In genomic region chr2:79429108-79429507, GRCm38 (mm10) we compare ENCODE assay signal across 8 mouse cellular contexts. TPM values are rescaled to one million over a fixed set of nuclear protein-coding genes. Genes with fewer than 3 reads are reported as not detected.
DNase-seq lines count a peak whose midpoint lies in the region; ATAC-seq and TF ChIP-seq lines count a peak whose summit lies in the region.

No protein-coding gene starts in this region.

- peak overlapping the region; percentile 61; the same call in 1 of the 2 replicates for H3K9ac ChIP-seq in forebrain, embryonic 13.5 days
- H3K9ac ChIP-seq in limb, embryonic 15.5 days = no peak overlapping the region
- no peak overlapping the region; the same call in 1 of the 2 replicates for H3K9ac ChIP-seq in neural tube, embryonic 15.5 days (replicated peaks)

- peak; percentile 62; the same call in 1 of the 2 replicates for ATAC-seq in forebrain, embryonic 13.5 days
- ATAC-seq in limb, embryonic 15.5 days (ENCODE audit: insufficient number of reproducible peaks, low FRiP score, low TSS enrichment, low read depth) = no peak
- ATAC-seq in neural tube, embryonic 15.5 days (ENCODE audit: low FRiP score) = no peak

- peak overlapping the region; percentile 56 for H3K4me3 ChIP-seq in layer of hippocampus, adult 2 months
- H3K4me3 ChIP-seq in forebrain, embryonic 13.5 days = peak overlapping the region; percentile 42
- peak overlapping the region; percentile 39 for H3K4me3 ChIP-seq in limb, embryonic 15.5 days
- peak overlapping the region; percentile 33 for H3K4me3 ChIP-seq in neural tube, embryonic 15.5 days (replicated peaks)

- peak overlapping the region; percentile 84 for H3K4me2 ChIP-seq in forebrain, embryonic 13.5 days
- H3K4me2 ChIP-seq in limb, embryonic 15.5 days = peak overlapping the region; percentile 81
- H3K4me2 ChIP-seq in neural tube, embryonic 15.5 days = peak overlapping the region; percentile 69

- 15% methylated on average over 7 of the region's 7 CpGs for WGBS in forebrain, embryonic 13.5 days
- 14% methylated on average over 7 of the region's 7 CpGs for WGBS in limb, embryonic 15.5 days
- 15% methylated on average over 7 of the region's 7 CpGs for WGBS in neural tube, embryonic 15.5 days

- H3K9me3 ChIP-seq in forebrain, embryonic 13.5 days (replicated peaks) = 0 out of 2 replicates have a peak, but pooled peaks cover 3% of the 10 kb centered on the region
- no peaks in the 10 kb centered on the region for H3K9me3 ChIP-seq in limb, embryonic 15.5 days
- H3K9me3 ChIP-seq in neural tube, embryonic 15.5 days (replicated peaks) = no peaks in the 10 kb centered on the region

- no peak for TF ChIP-seq CTCF in layer of hippocampus, adult 2 months (conservative IDR thresholded peaks at IDR 0.05)

- no peaks in the 10 kb centered on the region for H3K36me3 ChIP-seq in forebrain, embryonic 13.5 days (ENCODE audit: poor library complexity, severe bottlenecking)
- H3K36me3 ChIP-seq in limb, embryonic 15.5 days = no peaks in the 10 kb centered on the region
- H3K36me3 ChIP-seq in neural tube, embryonic 15.5 days = no peaks in the 10 kb centered on the region

- peaks cover 31% of the 10 kb centered on the region for H3K27me3 ChIP-seq in forebrain, embryonic 13.5 days
- H3K27me3 ChIP-seq in limb, embryonic 15.5 days = 0 out of 2 replicates have a peak, but pooled peaks cover 6% of the 10 kb centered on the region
- H3K27me3 ChIP-seq in neural tube, embryonic 15.5 days (replicated peaks) = peaks cover 18% of the 10 kb centered on the region

- DNase-seq in layer of hippocampus, adult 2 months (ENCODE audit: low spot score in 2 of 2) = no peak
- DNase-seq in layer of hippocampus, postnatal 10 days (ENCODE audit: low spot score in 2 of 2) = no peak
- no peak for DNase-seq in layer of hippocampus, adult 11-12 months (ENCODE audit: low spot score)
- DNase-seq in cerebellum, postnatal 4 days (ENCODE audit: low spot score in 2 of 2) = no peak
- no peak for DNase-seq in gastrocnemius, postnatal 4 days (ENCODE audit: low spot score in 2 of 2)

- H3K4me1 ChIP-seq in forebrain, embryonic 13.5 days = peaks cover 13% of the 10 kb centered on the region
- peaks cover 11% of the 10 kb centered on the region for H3K4me1 ChIP-seq in limb, embryonic 15.5 days
- peaks cover 11% of the 10 kb centered on the region for H3K4me1 ChIP-seq in neural tube, embryonic 15.5 days

- peak overlapping the region; percentile 65 for H3K27ac ChIP-seq in layer of hippocampus, adult 2 months
- H3K27ac ChIP-seq in forebrain, embryonic 13.5 days = no peak overlapping the region
- no peak overlapping the region for H3K27ac ChIP-seq in limb, embryonic 15.5 days
- H3K27ac ChIP-seq in neural tube, embryonic 15.5 days (replicated peaks) = no peak overlapping the region

RNA-seq across cellular contexts. Expression of gene Neurod1, which starts 27.4 kb away (rescaled TPM):
- total RNA-seq in layer of hippocampus, adult 2 months (2021) = 10 to 100 TPM; 32.7 to 33.1 TPM
- 10 to 100 TPM; 56.3 to 66.3 TPM for total RNA-seq in layer of hippocampus, postnatal 10 days (2021)
- polyA plus RNA-seq in forebrain, embryonic 13.5 days (2015; fragmentation: Nextera tagmentation; extraction: Ambion mirVana) = 48.8 and 52.5 TPM in 2 replicates
- not detected in 2 replicates for polyA plus RNA-seq in limb, embryonic 15.5 days (2015; fragmentation: Nextera tagmentation; extraction: Ambion mirVana)
- 11.0 and 16.9 TPM in 2 replicates for polyA plus RNA-seq in neural tube, embryonic 15.5 days (2015; fragmentation: Nextera tagmentation; extraction: Ambion mirVana)
- total RNA-seq in gastrocnemius, postnatal 4 days (2021) = not detected

RNA-seq across cellular contexts. Expression of gene Cerkl, which starts 27.5 kb away (rescaled TPM):
- 10 to 100 TPM in 1 of 2 experiments, 1 to 10 TPM in 1; 7.0 to 10.4 TPM for total RNA-seq in layer of hippocampus, adult 2 months (2021)
- 1 to 10 TPM; 3.4 to 4.7 TPM for total RNA-seq in layer of hippocampus, postnatal 10 days (2021)
- polyA plus RNA-seq in forebrain, embryonic 13.5 days (2015; fragmentation: Nextera tagmentation; extraction: Ambion mirVana) = 1.7 and 2.4 TPM in 2 replicates
- polyA plus RNA-seq in limb, embryonic 15.5 days (2015; fragmentation: Nextera tagmentation; extraction: Ambion mirVana) = 0.88 and 2.1 TPM in 2 replicates
- 0.69 and 2.0 TPM in 2 replicates for polyA plus RNA-seq in neural tube, embryonic 15.5 days (2015; fragmentation: Nextera tagmentation; extraction: Ambion mirVana)
- total RNA-seq in gastrocnemius, postnatal 4 days (2021) = 1 to 10 TPM in 1 of 2 experiments, under 1 TPM in 1; 0.86 to 1.2 TPM

Comparison
In these comparisons a context has a peak if more than half of its experiments do, and no peak if none do; other contexts are left out.
1. RNA of gene Neurod1, which starts 27.4 kb away (total RNA-seq): 56.3 to 66.3 TPM in layer of hippocampus, postnatal 10 days and 32.7 to 33.1 TPM in layer of hippocampus, adult 2 months; not detected in gastrocnemius, postnatal 4 days; every median in the first group is over 10 times any median in the second.
2. Peak in every context shown above with its lines, with median percentiles within 50 percentile points of each other: H3K4me3 ChIP-seq and H3K4me2 ChIP-seq.